Mouse (Mus musculus): ENCODE measurements at regions not wholly inside any gene's neighbourhood (a gene's known extent, or its start where the extent isn't known, plus 50 kb on each side); places are given as distances from the start of the nearest gene placed in this dataset.

DNA sequence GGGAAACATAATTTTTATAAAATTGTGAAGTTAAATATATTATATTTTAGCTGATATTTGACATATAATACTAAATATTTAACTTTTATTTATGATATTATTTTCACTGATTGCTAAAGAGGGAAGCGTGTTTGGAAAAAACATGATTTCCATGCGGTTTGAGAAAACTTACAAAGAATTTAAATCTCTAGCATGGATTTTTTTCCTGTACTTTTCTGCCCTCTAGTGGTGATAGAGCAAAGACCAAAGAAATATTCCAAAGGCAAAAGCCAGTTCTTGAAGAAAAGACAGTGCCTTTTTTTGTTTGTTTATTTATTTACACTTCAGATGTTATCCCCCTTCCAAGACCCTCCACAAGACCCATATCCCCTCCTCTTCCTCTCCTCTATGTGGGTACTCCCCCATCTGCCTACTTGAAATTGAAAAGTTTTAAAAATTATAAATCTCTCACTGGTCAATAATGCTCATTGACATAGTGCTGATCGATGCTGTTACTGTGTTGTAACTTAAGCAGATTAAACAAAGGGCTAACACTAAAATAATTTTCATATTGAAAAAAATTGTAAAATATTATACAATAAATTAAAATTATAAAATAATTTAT, 131.1 kb upstream of the Rgs1 start:
- no peak for ATAC-seq (ENCODE audit: low FRiP score, low TSS enrichment)
- no peaks in the 10 kb centered on the region for H3K9me3 ChIP-seq (ENCODE audit: control insufficient read depth, low read length)
- no peaks in the 10 kb centered on the region for H3K36me3 ChIP-seq (ENCODE audit: control insufficient read depth, insufficient read depth, low read length)
- H3K27me3 ChIP-seq (ENCODE audit: control insufficient read depth, insufficient read depth, low read length), result no peaks in the 10 kb centered on the region
- no peak overlapping the region for H3K4me3 ChIP-seq (ENCODE audit: low read length)
- WGBS, result 51% methylated on average over 3 of the region's 3 CpGs
- H3K27ac ChIP-seq (ENCODE audit: low read depth, low read length), result no peak overlapping the region
- no peaks in the 10 kb centered on the region for H3K4me1 ChIP-seq (ENCODE audit: control insufficient read depth, insufficient read depth, low read length)
- no peak overlapping the region for H3K4me2 ChIP-seq (replicated peaks; ENCODE audit: low read depth, low read length)
- no peak overlapping the region for H3K9ac ChIP-seq (ENCODE audit: low read depth, low read length)

DNA sequence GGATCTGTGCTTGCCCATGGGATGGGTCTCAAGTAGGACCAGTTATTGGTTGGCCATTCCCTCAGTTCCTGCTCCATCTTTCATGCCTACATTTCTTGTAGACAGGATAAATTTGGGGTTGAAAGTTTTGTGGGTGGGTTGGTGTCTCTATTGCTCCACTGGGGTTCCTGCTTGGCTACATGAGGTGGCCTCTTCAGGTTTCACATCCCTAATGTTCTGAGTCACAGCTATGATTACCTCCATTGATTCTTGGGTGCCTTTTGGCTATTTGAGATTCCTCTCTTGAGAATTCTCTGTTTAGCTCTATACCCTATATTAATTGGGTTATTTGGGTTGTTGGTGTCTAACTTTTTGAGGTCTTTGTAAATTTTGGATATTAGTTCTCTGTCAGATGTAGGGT, 125.1 kb upstream of the Rgs1 start:
- Histone ChIP-seq H3K9ac (ENCODE audit: low read depth, low read length) (no peak overlapping the region), H3K4me1 (ENCODE audit: control insufficient read depth, insufficient read depth, low read length) (no peaks in the 10 kb centered on the region), H3K36me3 (ENCODE audit: control insufficient read depth, insufficient read depth, low read length) (no peaks in the 10 kb centered on the region), H3K27me3 (ENCODE audit: control insufficient read depth, insufficient read depth, low read length) (no peaks in the 10 kb centered on the region), H3K4me2 (replicated peaks; ENCODE audit: low read depth, low read length) (no peak overlapping the region), H3K4me3 (ENCODE audit: low read length) (no peak overlapping the region), H3K9me3 (ENCODE audit: control insufficient read depth, low read length) (no peaks in the 10 kb centered on the region), H3K27ac (ENCODE audit: low read depth, low read length) (no peak overlapping the region)
- no peak for ATAC-seq (ENCODE audit: low FRiP score, low TSS enrichment)

DNA sequence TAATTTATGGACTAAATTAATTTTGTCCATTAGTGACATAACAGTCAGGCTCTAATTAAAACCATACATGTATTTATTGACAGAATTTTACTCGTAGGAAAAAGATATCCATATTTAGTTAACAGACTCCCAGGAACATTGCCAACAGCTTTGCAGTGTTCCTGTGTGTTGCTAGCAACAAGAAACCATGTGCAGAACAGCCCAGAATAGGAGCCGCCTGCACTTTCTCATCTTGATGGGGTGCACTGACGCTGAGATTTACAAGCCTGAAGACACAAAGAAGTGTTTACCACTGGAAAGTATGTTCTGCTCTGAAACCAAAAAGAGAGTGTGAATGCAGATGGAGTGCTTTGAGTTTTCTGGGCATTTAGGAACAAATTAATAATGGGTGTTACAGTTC, 118.5 kb upstream of the Rgs1 start:
- H3K4me3 ChIP-seq (ENCODE audit: low read length), result no peak overlapping the region
- no peak overlapping the region for H3K27ac ChIP-seq (ENCODE audit: low read depth, low read length)
- H3K36me3 ChIP-seq (ENCODE audit: control insufficient read depth, insufficient read depth, low read length), result no peaks in the 10 kb centered on the region
- H3K27me3 ChIP-seq (ENCODE audit: control insufficient read depth, insufficient read depth, low read length), result no peaks in the 10 kb centered on the region
- no peaks in the 10 kb centered on the region for H3K4me1 ChIP-seq (ENCODE audit: control insufficient read depth, insufficient read depth, low read length)
- ATAC-seq (ENCODE audit: low FRiP score, low TSS enrichment), result no peak
- H3K4me2 ChIP-seq (replicated peaks; ENCODE audit: low read depth, low read length), result no peak overlapping the region
- H3K9me3 ChIP-seq (ENCODE audit: control insufficient read depth, low read length), result no peaks in the 10 kb centered on the region
- 61% methylated on average over 3 of the region's 3 CpGs for WGBS
- no peak overlapping the region for H3K9ac ChIP-seq (ENCODE audit: low read depth, low read length)

DNA sequence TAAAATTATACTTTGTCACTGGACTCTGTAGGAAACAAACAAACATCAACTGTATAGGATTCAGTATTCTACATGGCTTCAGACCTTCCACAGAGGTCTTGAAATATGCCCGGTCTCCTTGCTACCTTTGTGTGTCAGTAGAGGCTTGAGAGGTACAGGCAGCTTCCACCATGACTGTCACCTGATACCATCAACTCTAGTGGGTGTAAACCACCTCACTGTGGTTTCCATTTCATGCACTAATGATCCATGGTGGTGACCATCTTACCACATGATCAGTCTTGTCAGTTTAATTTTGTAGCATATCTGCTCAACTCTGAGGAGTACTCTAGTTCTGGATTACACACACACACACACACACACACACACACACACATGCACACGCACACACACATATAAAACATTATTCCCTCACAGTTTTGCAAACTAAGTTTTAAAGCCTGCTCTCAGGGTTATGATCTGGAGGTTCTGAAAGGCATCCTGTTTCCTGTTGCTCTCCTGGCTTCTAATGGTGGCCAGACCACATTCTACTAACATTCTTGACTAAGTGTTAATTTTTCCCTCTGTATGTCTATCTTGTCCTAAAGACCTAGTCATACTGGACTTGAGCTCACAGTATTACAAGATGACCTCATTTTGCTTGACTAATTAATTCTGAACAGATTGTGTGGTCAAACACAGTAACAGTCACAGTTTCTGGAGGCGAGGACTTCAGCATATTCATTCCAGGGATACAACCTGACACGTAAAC, 106.7 kb upstream of the Rgs1 start:
- WGBS, result 86% methylated on average over 4 of the region's 4 CpGs
- Histone ChIP-seq H3K27ac (ENCODE audit: low read depth, low read length) (no peak overlapping the region), H3K27me3 (ENCODE audit: control insufficient read depth, insufficient read depth, low read length) (no peaks in the 10 kb centered on the region), H3K4me2 (replicated peaks; ENCODE audit: low read depth, low read length) (no peak overlapping the region), H3K36me3 (ENCODE audit: control insufficient read depth, insufficient read depth, low read length) (no peaks in the 10 kb centered on the region), H3K9ac (ENCODE audit: low read depth, low read length) (no peak overlapping the region), H3K9me3 (ENCODE audit: control insufficient read depth, low read length) (no peaks in the 10 kb centered on the region), H3K4me3 (ENCODE audit: low read length) (no peak overlapping the region), H3K4me1 (ENCODE audit: control insufficient read depth, insufficient read depth, low read length) (no peaks in the 10 kb centered on the region)
- no peak for ATAC-seq (ENCODE audit: low FRiP score, low TSS enrichment)

DNA sequence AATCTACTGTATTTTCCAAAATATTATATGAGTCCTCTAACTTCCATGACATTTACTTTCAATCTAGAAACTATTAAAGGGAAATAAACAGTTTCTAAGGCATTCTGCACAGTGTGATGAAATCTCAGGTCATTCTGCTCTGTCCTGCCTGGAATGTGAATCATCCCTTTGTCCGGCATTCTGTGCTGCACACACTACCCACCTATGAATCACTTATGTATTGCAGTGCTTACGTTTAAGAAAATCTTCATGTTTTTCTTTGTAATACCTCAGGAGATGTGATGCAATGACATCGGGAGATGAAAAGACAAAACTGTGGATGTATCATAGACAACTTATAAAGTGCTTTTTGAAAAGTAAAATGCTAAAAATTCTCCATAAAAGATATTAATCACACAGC, 106.0 kb upstream of the Rgs1 start:
- no peak overlapping the region for H3K4me3 ChIP-seq (ENCODE audit: low read length)

DNA sequence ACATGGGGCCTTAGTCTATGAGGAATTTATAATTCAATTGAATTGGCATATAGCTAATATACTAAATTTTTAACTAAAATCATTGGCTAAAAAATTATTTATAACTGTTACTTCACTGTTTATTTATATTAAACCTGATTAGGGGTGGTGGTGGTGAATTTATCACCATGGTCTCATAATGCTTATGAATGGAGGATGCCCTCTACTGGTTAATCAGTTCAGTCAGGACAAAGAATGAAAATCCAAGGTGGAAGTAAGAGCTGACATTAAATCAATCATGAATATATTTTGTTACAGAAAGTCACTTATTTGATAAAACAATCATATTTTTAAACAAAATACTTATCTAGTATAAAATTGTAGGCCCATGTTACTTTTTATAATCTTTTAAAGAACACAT, 104.3 kb upstream of the Rgs1 start:
- Histone ChIP-seq H3K4me1 (ENCODE audit: control insufficient read depth, insufficient read depth, low read length) (no peaks in the 10 kb centered on the region), H3K27ac (ENCODE audit: low read depth, low read length) (no peak overlapping the region), H3K9ac (ENCODE audit: low read depth, low read length) (no peak overlapping the region), H3K9me3 (ENCODE audit: control insufficient read depth, low read length) (no peaks in the 10 kb centered on the region), H3K27me3 (ENCODE audit: control insufficient read depth, insufficient read depth, low read length) (no peaks in the 10 kb centered on the region), H3K36me3 (ENCODE audit: control insufficient read depth, insufficient read depth, low read length) (no peaks in the 10 kb centered on the region), H3K4me2 (replicated peaks; ENCODE audit: low read depth, low read length) (no peak overlapping the region), H3K4me3 (ENCODE audit: low read length) (no peak overlapping the region)
- no peak for ATAC-seq (ENCODE audit: low FRiP score, low TSS enrichment)

More for the DNA sequence above, 106.0 kb upstream of the Rgs1 start:
- no peaks in the 10 kb centered on the region for H3K36me3 ChIP-seq (ENCODE audit: control insufficient read depth, insufficient read depth, low read length)
- H3K9ac ChIP-seq (ENCODE audit: low read depth, low read length), result no peak overlapping the region
- no peak for ATAC-seq (ENCODE audit: low FRiP score, low TSS enrichment)
- no peak overlapping the region for H3K4me2 ChIP-seq (replicated peaks; ENCODE audit: low read depth, low read length)
- no peaks in the 10 kb centered on the region for H3K27me3 ChIP-seq (ENCODE audit: control insufficient read depth, insufficient read depth, low read length)
- H3K27ac ChIP-seq (ENCODE audit: low read depth, low read length), result no peak overlapping the region
- no peaks in the 10 kb centered on the region for H3K9me3 ChIP-seq (ENCODE audit: control insufficient read depth, low read length)
- no peaks in the 10 kb centered on the region for H3K4me1 ChIP-seq (ENCODE audit: control insufficient read depth, insufficient read depth, low read length)
- 89% methylated on average over 3 of the region's 3 CpGs for WGBS

DNA sequence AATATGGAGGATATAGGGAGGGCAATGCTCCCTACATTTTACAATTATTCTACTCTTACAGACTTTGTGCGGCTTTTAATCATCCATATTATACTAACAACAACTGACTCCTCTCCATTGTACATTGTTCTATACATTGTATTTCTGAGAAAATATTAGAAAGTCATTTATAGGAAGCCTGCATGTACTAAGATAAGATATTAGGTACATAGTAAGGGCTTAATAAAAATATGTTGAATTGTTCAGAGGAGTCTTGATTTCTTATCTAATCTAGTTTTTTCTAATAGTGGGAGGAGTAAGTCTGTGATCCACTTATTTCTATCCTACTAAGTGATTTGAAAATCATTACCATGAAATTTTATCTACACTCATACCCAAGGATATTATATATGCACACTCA, 94.8 kb upstream of the Rgs1 start:
- H3K27ac ChIP-seq (ENCODE audit: low read depth, low read length), result no peak overlapping the region
- H3K4me1 ChIP-seq (ENCODE audit: control insufficient read depth, insufficient read depth, low read length), result no peaks in the 10 kb centered on the region
- no peak overlapping the region for H3K4me2 ChIP-seq (replicated peaks; ENCODE audit: low read depth, low read length)
- no peaks in the 10 kb centered on the region for H3K9me3 ChIP-seq (ENCODE audit: control insufficient read depth, low read length)
- no peaks in the 10 kb centered on the region for H3K27me3 ChIP-seq (ENCODE audit: control insufficient read depth, insufficient read depth, low read length)
- no peaks in the 10 kb centered on the region for H3K36me3 ChIP-seq (ENCODE audit: control insufficient read depth, insufficient read depth, low read length)
- no peak overlapping the region for H3K9ac ChIP-seq (ENCODE audit: low read depth, low read length)
- WGBS, result 95% methylated on average over 1 of the region's 1 CpGs
- ATAC-seq (ENCODE audit: low FRiP score, low TSS enrichment), result no peak
- no peak overlapping the region for H3K4me3 ChIP-seq (ENCODE audit: low read length)

DNA sequence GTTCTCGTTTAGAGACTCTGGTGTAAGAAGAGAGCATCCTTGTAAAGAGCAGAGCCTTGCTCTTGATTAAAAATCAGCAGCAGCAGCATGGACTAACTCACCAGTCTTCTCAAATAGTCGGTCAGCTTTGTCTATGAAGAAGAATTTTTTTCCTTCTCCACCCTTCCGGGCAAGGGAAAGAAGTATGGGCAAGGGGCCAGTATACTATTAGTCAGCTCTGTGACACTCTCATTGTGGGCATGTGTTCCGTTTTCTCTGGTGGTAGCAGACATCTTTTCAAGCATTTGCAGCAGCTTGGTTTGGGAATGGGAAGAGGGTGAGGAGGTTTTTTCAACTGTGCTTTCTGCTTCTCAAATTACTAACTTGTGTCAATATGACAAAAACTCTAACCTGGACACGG, 94.3 kb upstream of the Rgs1 start:
- WGBS, result 77% methylated on average over 5 of the region's 5 CpGs
- Histone ChIP-seq H3K36me3 (ENCODE audit: control insufficient read depth, insufficient read depth, low read length) (no peaks in the 10 kb centered on the region), H3K27me3 (ENCODE audit: control insufficient read depth, insufficient read depth, low read length) (no peaks in the 10 kb centered on the region), H3K27ac (ENCODE audit: low read depth, low read length) (no peak overlapping the region), H3K9me3 (ENCODE audit: control insufficient read depth, low read length) (no peaks in the 10 kb centered on the region), H3K4me1 (ENCODE audit: control insufficient read depth, insufficient read depth, low read length) (no peaks in the 10 kb centered on the region), H3K4me3 (ENCODE audit: low read length) (no peak overlapping the region), H3K9ac (ENCODE audit: low read depth, low read length) (no peak overlapping the region), H3K4me2 (replicated peaks; ENCODE audit: low read depth, low read length) (no peak overlapping the region)
- no peak for ATAC-seq (ENCODE audit: low FRiP score, low TSS enrichment)

DNA sequence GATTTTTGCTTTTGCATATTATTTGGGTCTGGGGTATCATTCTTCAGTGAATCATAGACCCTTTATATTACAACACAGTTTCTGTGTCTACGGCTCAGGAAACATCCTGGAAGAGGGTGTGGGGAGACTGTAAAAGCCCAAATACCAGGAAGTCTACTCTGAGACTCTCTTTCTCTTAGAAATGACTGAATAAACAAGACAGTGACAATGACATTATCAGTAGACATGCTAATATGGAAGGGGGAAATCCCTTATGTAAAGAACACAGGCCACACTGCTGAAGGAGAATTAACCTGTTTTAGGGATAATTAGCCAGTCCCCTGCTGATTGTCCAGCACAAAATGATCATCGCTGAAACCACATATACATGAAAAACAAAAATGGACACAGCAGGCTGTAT, 88.5 kb upstream of the Rgs1 start:
- Histone ChIP-seq H3K4me1 (ENCODE audit: control insufficient read depth, insufficient read depth, low read length) (no peaks in the 10 kb centered on the region), H3K9ac (ENCODE audit: low read depth, low read length) (no peak overlapping the region), H3K36me3 (ENCODE audit: control insufficient read depth, insufficient read depth, low read length) (no peaks in the 10 kb centered on the region), H3K4me3 (ENCODE audit: low read length) (no peak overlapping the region), H3K27ac (ENCODE audit: low read depth, low read length) (no peak overlapping the region), H3K4me2 (replicated peaks; ENCODE audit: low read depth, low read length) (no peak overlapping the region), H3K9me3 (ENCODE audit: control insufficient read depth, low read length) (no peaks in the 10 kb centered on the region), H3K27me3 (ENCODE audit: control insufficient read depth, insufficient read depth, low read length) (no peaks in the 10 kb centered on the region)
- 77% methylated on average over 2 of the region's 2 CpGs for WGBS
- ATAC-seq (ENCODE audit: low FRiP score, low TSS enrichment), result no peak
